Mouse (Mus musculus): ENCODE results near the gene Cdc5l.

Cdc5l gene

GRCm38 (mm10) chr17:45359443-45359842 is 74.1 kb downstream of the Cdc5l start:
- DNase-seq, result no peak

GRCm38 (mm10) chr17:45356431-45356830 is 77.1 kb downstream of the Cdc5l start:
- DNase-seq, result no peak

DNA sequence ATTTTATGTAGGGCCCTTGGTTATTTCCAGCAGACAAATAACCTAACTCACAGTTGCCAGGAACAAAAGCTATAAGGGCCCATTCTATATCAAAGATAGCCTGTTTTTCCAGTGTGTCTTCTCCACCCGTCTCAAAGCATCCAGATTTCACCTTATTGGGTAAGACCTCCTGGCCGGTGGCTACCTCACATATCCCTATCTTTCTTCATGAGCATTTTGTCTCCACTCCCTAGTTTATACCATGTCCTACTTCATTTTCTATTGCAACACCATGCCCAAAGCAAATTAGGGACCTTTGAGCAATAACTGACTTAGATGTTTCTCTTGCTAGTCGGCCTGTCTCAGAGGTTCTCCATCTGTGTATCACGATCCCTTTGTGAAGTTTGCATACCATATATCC is 85.6 kb downstream of the Cdc5l start:
- DNase-seq, result no peak

Data from retina, postnatal 1 day (tissue).